In genomic region chrX:134245946-134246345, GRCm38 (mm10) we compare ENCODE assay signal across 30 mouse cellular contexts. TPM values are rescaled to one million over a fixed set of nuclear protein-coding genes. Genes with fewer than 3 reads are reported as not detected.
"Had no signal": no experiment of that assay in that cellular context is flagged by ENCODE, and none has a peak within 500 bp of the region (broad histone marks: within the 10 kb centered on the region; RNA-seq: fewer than 3 reads in every experiment).

No protein-coding gene starts in this region.

- H3K27ac ChIP-seq: kidney, postnatal 0 days; layer of hippocampus, adult 2 months; limb, embryonic 10.5 days; limb, embryonic 13.5 days; liver, embryonic 12.5 days; liver, embryonic 15.5 days; macrophage; midbrain, embryonic 12.5 days; midbrain, embryonic 15.5 days; neural tube, embryonic 13.5 days; stomach, embryonic 15.5 days had no signal

- ATAC-seq: liver, embryonic 12.5 days; midbrain, embryonic 15.5 days had no signal

- H3K27me3 ChIP-seq: limb, embryonic 13.5 days; liver, embryonic 12.5 days; liver, embryonic 15.5 days; midbrain, embryonic 12.5 days; midbrain, embryonic 15.5 days; neural tube, embryonic 13.5 days; stomach, embryonic 15.5 days had no signal

- H3K9me3 ChIP-seq: limb, embryonic 10.5 days; limb, embryonic 13.5 days; liver, embryonic 12.5 days; liver, embryonic 15.5 days; midbrain, embryonic 12.5 days; midbrain, embryonic 15.5 days; stomach, embryonic 15.5 days had no signal

- H3K9ac ChIP-seq: limb, embryonic 13.5 days; liver, embryonic 12.5 days; liver, embryonic 15.5 days; midbrain, embryonic 12.5 days; midbrain, embryonic 15.5 days; neural tube, embryonic 13.5 days; stomach, embryonic 15.5 days had no signal

- DNase-seq: kidney, adult 2 months; kidney, postnatal 25 days; layer of hippocampus, adult 9-11 months; liver; lung, adult 18-20 months; retina, postnatal 1 day; right cerebral cortex, postnatal 25 days; spleen, adult 18-20 months; thymus, postnatal 36 days had no signal

- H3K4me1 ChIP-seq: limb, embryonic 10.5 days; limb, embryonic 13.5 days; liver, embryonic 12.5 days; liver, embryonic 15.5 days; midbrain, embryonic 12.5 days; midbrain, embryonic 15.5 days; neural tube, embryonic 13.5 days; stomach, embryonic 15.5 days had no signal

- H3K36me3 ChIP-seq: limb, embryonic 13.5 days; midbrain, embryonic 12.5 days; midbrain, embryonic 15.5 days; neural tube, embryonic 13.5 days; stomach, embryonic 15.5 days had no signal

- H3K4me2 ChIP-seq: limb, embryonic 13.5 days; liver, embryonic 12.5 days; liver, embryonic 15.5 days; midbrain, embryonic 12.5 days; midbrain, embryonic 15.5 days; neural tube, embryonic 13.5 days; stomach, embryonic 15.5 days had no signal

- H3K4me3 ChIP-seq: layer of hippocampus, adult 2 months; limb, embryonic 10.5 days; limb, embryonic 13.5 days; liver, embryonic 12.5 days; liver, embryonic 15.5 days; midbrain, embryonic 12.5 days; midbrain, embryonic 15.5 days; myocyte; neural tube, embryonic 13.5 days; stomach, embryonic 15.5 days had no signal

RNA-seq across cellular contexts. Expression of gene Nox1, which starts 24.2 kb away (rescaled TPM):
- total RNA-seq: layer of hippocampus, postnatal 25 days; left cerebral cortex, adult 18-20 months had no signal
- polyA plus RNA-seq: limb, embryonic 10.5 days; liver, embryonic 15.5 days; macrophage; neural tube, embryonic 13.5 days had no signal

RNA-seq across cellular contexts. Expression of gene Tmem35a, which starts 49.1 kb away (rescaled TPM):
- total RNA-seq: megakaryocyte, adult 5-6 weeks; neutrophil, adult 5-6 weeks had no signal
- polyA plus RNA-seq: macrophage had no signal

RNA-seq across cellular contexts. Expression of gene Arl13a, which starts 58.6 kb away (rescaled TPM):
- total RNA-seq: layer of hippocampus, adult 2 months; layer of hippocampus, postnatal 25 days; left cerebral cortex, adult 18-20 months; left cerebral cortex, postnatal 25 days; megakaryocyte, adult 5-6 weeks; neutrophil, adult 5-6 weeks had no signal
- polyA plus RNA-seq: kidney, adult 2 months; kidney, embryonic 14.5 days; kidney, postnatal 0 days; large intestine, adult 2 months; limb, embryonic 10.5 days; limb, embryonic 13.5 days; liver, embryonic 12.5 days; liver, embryonic 15.5 days; lung, embryonic 16.5 days; macrophage; midbrain, embryonic 12.5 days; midbrain, embryonic 15.5 days; myocyte; neural tube, embryonic 13.5 days; urinary bladder, adult 2 months had no signal
